Mouse (Mus musculus): ENCODE data around the gene Glis3.

DNA sequence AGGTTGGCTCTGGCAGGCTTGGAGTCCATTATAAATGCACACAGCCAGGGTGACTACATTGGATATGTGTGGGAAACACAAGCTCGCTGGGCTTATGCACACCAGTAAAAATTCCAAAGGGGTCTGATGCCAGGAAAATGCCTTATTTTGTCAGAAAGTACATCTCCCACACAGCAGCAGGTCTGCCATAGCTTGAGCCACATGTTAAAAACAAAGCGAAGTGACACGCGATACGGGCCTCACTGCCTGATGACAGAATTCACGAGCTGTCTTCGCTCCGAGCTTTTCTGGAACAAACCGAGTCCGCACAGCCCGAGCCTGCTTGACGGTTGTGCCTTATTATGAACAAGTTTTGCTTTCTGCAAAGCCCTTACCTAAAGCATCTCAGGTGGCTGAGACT, 102.9 kb downstream of the Glis3 start:
- TF ChIP-seq CTCF (IDR thresholded peaks at IDR 0.05; ENCODE audit: low read depth): no peak
- no peak for TF ChIP-seq EP300 (IDR thresholded peaks at IDR 0.05; ENCODE audit: low read depth)
